Mouse (Mus musculus) liver, adult (tissue): Measurements from ENCODE around the gene Pml.

Experiments used
- GATA4 ChIP-seq: IDR thresholded peaks from 2 replicates; pipeline ENCODE4 v1.6.1; 2014; ENCODE audit warnings: mild to moderate bottlenecking, low read length; ENCODE audit not compliant: insufficient replicate concordance

Gene Pml

DNA sequence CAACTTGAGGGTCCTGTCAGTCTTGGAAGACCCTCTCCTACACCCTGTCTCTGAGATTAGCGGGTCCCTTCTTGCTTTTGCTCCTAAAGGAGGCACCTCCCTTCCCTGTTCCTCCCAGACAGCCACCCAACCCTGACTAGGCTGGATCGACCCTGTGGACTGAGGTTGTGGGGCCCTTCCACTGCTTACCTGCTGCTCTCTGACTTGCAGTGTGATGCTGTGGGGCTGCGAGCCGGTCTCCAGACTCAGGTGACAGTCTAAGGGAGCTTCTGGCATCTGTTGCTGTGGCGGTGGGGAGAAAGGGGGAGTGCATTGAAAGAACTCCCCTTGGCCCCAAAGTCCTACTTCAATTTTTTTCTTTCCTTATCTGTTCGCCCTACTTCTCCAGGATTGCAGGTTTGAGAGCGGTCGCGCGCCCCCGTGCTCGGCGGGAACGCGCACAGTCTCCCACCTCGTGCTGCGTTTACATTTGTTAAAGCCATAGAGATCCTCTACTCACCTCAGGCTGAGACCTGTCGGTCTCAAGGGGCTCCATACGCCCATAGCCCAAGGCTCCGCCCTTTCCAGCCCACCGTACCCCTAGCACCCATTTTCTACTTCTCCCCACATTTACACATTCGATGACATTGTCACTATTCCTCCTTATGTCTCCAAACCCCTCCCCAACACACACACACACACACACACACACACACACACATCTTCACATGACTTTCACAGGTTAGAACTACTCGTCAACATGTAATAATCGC, 48.3 kb downstream of the Pml start:
- no peak for TF ChIP-seq GATA4

DNA sequence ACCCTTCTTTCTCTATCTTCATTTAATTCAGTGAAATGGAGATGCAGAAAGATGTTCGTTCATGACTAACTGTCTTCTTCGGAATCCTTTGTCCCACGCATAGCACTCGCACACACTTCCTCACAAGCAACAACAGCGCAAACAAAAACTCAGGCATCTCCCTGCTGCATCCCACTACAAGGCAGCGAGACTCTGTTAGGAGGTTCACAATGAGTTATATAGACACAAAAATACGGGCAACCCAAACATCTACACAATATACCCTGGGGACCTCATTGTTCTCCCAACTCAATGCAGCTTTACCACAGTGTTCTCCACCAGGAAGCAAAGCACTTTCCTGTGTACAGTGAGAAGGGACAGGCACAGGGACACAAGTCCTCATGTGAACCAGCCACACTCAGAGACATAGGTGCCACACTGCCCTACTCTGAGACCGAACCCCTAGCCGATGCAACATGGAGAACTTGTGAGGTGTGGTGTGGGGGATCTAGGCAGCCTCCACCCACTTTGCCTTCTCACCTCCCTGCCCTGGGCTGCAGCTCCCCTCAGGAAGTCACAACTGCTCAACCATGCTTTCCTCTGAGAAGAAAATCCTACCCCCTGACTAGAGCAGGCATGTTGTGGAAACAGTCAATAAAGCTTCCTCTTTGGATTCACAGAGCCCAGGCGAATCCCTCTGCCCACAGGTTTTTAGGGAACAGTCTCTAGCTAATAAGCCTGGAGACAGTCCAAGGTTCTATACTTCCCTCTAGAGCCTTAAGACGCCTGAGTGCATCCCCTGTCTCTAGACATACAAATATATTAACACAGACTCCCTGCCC, 49.1 kb downstream of the Pml start:
- no peak for TF ChIP-seq GATA4

DNA sequence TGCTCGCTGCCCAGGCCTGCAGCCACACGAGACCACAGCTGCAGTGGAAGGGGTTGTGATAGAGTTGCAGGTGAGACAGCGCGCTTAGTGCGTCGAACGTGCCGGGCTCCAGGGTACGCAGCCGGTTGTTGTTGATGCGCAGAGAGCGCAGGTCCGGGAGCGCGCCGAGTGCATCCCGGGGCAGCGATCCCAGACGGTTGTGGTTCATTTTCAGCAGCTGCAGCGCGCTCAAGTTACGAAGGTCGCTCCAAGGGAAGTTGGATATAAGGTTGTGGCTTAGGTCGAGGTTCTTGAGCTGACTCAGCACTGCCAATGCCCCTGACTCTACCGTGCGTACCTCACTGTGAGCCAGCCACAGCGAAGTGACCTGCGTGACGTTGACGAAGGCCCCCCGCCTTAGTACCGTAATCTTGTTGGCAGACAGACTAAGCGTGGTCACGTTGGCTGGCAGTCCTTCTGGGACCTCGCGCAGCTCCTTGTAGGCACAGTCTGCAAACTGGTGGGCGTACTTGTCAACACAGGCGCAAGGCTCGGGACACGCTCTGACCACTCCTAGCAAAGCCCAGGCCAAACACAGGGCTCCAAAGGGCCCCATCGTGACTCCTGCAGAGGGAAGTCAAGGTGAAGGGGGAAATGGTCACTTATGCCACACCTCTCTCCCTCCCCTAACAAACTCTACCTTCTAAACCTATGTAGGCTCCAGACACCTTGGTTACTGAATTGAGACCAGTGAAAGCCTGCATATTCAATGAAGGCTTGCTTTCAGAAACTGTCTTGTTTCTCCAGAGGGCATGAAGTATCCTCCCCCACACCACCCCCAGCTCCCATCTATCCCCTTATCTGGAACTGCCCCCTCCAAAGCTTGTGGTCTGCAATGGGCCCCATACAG, 50.0 kb downstream of the Pml start:
- no peak for TF ChIP-seq GATA4

DNA sequence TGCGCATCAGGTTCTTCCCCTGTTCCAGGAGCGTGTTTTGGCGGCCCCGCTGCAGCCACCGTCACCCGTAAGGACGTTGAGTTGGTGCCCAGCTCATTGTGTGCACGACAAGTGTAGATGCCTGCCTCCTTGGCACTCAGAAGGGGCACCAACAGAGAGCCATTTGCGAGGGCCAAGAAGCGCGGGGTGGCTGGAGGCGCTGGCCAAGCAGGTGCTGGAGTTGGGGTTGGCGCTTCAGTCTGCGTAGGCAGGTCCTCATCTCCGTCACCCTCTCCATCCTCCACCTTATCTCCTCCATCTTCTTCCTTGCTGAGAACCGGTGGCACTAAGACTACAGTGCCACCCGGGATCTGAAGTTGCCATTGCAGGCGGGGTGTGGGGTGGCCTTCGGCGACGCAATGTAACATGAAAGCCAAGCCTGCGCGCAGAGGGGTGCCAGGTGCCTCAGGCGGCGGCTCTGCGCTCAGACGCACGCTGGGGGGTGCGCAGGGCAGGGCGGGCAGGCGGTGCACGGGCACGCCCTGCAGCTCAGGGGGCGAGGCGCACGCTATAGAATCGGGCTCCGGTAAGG, 50.7 kb downstream of the Pml start:
- TF ChIP-seq GATA4 = no peak

DNA sequence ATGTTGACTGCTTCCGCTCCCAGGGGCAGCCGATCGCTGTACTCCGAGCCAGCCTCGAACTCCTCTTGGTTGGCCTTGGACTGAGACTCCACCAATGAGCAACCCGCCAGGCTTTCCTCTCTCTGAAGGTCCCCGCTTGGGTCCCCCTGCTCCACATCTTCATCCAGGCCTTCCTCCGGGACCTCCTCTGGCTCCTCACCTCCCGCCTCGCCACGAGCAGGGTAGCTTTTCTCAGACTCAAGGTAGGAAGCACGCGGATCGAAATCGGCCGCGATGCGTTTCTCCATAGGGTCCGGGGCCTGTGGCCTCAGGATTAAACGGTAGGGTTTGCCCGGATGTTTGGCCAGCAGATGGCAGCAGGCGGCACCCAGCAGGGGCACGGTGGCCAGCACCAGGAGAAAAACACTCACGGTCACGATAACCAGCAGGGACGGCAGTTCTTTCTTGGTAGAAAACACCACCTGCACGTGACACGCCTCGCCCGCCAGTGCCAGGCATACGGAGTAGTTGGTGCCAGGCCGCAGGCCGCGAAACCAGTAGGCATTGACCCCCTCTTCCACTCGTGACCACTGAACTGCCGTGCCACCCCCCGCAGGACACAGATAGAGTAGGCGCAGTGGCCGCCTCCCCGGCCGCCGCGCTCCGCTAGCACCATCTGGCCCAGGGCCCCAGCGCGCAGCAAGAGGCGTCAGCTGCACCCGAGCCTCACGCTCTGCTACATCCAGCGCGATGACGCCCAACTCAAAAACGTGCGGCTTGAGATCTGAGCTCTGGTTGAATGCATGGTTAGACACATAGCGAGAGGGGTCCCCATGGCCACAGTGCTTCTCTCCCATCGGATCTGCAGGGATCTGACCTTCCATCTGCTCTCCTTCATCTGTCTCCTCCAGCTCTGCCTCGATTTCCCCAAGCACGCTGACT, 51.5 kb downstream of the Pml start:
- TF ChIP-seq GATA4 = no peak

DNA sequence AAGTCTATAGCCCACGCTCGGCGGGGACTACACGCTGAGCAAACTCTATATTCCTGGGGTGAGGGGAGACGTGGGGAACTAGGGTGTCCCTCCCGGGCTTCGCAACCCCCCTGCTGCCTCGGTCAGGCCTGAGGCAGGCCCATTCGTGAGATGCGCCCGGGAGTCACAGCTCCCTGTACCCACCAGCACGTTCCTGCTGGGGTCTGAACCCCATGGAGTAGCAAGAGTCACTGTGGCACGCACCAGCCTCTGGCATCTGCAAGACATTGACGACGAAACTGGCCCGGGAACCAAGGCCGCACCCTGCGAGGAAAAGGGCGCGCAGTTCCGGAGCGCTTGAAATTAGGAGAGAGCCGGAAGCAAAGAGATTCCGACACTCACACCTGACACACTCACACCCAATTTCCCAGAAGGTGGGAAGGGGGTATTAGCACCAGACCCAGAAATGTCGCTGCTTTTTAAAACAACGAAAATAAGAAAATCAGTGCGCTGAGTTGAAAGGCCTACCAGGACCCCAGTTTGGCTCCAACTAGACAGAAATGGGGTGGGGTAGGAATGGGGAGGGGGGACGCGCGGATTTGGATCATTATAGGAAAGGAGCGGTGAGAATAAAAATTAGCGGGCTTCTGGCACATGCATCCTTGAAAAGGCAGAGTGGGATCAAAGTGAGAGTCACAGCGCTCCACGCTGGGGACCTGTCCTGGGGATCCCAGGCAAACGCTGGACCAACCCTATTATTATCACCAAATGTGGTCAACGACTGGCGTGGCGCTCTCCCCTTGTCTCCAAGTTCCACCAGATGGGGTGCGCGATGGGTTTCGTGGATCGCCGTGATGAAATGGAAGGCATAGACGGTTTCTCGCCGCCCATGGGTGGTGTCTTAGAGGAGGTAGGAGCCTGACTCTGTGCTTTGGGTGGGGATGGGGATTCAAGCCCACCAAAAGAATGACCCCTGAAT, 52.7 kb downstream of the Pml start:
- no peak for TF ChIP-seq GATA4

DNA sequence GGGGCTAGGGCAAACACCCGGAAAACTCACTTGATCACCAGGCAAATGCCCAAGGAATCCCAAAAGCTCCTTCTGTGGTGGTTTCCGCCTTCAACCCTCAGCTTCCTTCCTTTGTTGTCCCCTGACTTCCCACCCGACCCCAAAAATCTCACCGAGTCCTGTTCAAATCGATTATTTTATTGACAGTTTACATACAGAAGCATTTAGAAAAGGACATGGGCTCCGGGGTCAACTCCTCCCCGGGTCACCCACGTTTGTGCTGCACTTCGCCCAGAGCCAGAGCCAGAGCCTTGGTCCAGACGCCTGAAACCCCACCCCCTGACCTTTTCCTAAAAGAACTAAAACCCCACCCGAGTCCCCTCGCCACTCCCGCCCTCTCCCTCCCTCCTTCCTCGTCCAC, 53.4 kb downstream of the Pml start:
- TF ChIP-seq GATA4 = no peak

GRCm38 (mm10) chr9:58195671-58196070, 53.9 kb downstream of the Pml start:
- no peak for TF ChIP-seq GATA4

- no peak for TF ChIP-seq GATA4
Observed at GRCm38 (mm10) chr9:58194222-58194621, 55.4 kb downstream of the Pml start.

GRCm38 (mm10) chr9:58184456-58184855, 65.1 kb downstream of the Pml start:
- no peak for TF ChIP-seq GATA4

DNA sequence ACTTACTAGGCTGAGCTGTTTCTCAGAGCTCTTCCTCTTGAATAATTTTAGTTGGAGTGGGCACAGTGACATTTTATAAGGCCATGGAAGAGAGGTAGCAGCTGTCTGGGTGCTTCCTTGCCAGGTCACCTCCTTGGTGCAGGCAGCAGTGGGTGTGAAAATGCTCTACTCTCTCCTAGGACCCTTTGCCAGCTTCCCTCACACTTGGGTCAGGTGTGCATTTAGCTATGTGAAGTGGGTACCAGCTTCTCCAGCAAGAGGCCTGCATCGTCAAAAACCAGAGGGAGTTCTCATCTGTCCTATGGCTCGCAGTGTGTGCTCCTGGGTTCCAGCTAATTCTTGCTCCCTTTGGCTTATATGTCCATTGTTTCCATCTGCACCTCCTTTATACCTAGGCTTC, 70.2 kb downstream of the Pml start:
- no peak for TF ChIP-seq GATA4

DNA sequence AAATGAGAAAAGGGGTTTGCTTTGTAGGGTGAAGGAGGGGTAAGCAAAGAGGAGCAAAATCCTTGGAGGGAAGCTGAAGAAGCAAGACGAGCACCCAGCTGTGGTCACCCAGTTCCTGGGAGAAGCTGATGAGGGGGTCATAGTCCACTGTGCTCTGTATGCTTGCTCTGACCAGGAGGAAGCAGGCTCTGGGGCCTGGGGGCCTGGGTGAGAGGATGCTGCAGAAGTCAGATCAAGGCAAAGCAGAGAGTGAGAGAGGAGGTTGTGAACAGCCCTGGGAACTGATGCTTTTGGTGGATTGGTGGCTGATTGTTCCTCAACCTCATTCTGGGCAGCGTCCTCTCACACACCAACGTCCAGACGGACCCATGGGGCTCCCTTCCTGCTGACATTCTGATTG, 72.4 kb downstream of the Pml start:
- TF ChIP-seq GATA4 = no peak
